Mouse (Mus musculus) heart, postnatal 0 days (tissue): Measurements from ENCODE around the gene Prkca. TPM values are rescaled to one million over a fixed set of nuclear protein-coding genes. Genes with fewer than 3 reads are reported as not detected.

Experiments
- ATAC-seq: fragments of 200-750 bp; cut with Nextera tagmentation; 2 replicates; pipeline ENCODE4 v1.8.0; 2017; ENCODE audit warnings: low read depth, moderate number of reproducible peaks, moderate library complexity; ENCODE audit not compliant: insufficient read depth
- DNase-seq: peaks from one replicate; pipeline ENCODE4 v3.0.0-alpha.2; 2016; ENCODE audit warnings: low spot score
- H3K27ac ChIP-seq: fragments of 300-500 bp; sonication (generic); 2 replicates; pipeline ENCODE4 v1.5.1; 2014; ENCODE audit warnings: low read depth, mild to moderate bottlenecking
- H3K27me3 ChIP-seq: fragments of 300-500 bp; sonication (generic); 2 replicates; pipeline ENCODE4 v1.6.1; 2014; ENCODE audit warnings: low read length, mixed read lengths; ENCODE audit not compliant: control insufficient read depth, insufficient read depth
- H3K36me3 ChIP-seq: fragments of 300-500 bp; sonication (generic); replicated peaks from 2 replicates; pipeline ENCODE4 v1.6.1; 2014; ENCODE audit warnings: low read length, mixed read lengths; ENCODE audit not compliant: control insufficient read depth, insufficient read depth
- H3K4me1 ChIP-seq: fragments of 300-500 bp; sonication (generic); 2 replicates; pipeline ENCODE4 v1.6.1; 2014; ENCODE audit warnings: antibody characterized with exemption; ENCODE audit not compliant: control insufficient read depth, insufficient read depth
- H3K4me2 ChIP-seq: fragments of 300-500 bp; sonication (generic); 2 replicates; pipeline ENCODE4 v1.6.1; 2014; ENCODE audit warnings: low read depth, mild to moderate bottlenecking, low read length, moderate library complexity
- H3K4me3 ChIP-seq: fragments of 300-500 bp; sonication (generic); 2 replicates; pipeline ENCODE4 v1.5.1; 2014; ENCODE audit warnings: low read depth, low read length
- H3K9ac ChIP-seq: fragments of 300-500 bp; sonication (generic); replicated peaks from 2 replicates; pipeline ENCODE4 v1.6.1; 2014; ENCODE audit warnings: low read depth, low read length, mixed read lengths
- H3K9me3 ChIP-seq: fragments of 300-500 bp; sonication (generic); replicated peaks from 2 replicates; pipeline ENCODE4 v1.6.1; 2016; ENCODE audit warnings: low read length; ENCODE audit not compliant: control insufficient read depth
- CTCF ChIP-seq: IDR thresholded peaks from 2 replicates; pipeline ENCODE4 v1.5.1; 2016; ENCODE audit warnings: antibody characterized with exemption, control low read depth, low read depth
- EP300 ChIP-seq: IDR thresholded peaks from 2 replicates; pipeline ENCODE4 v1.6.1; 2016; ENCODE audit warnings: antibody characterized with exemption, low read depth
- WGBS: fragments of 180-500 bp; shearing (Covaris S2); extraction: QIAGEN DNeasy Blood & Tissue Kit; methylation state at CpG from one replicate; pipeline ENCODE4 v1.1.7; 2014; 5-methylcytosine and 5-hydroxymethylcytosine counted together
- polyA plus RNA-seq: library from polyadenylated mRNA; unstranded; fragments of >200 nt; fragmentation: Nextera tagmentation; extraction: Ambion mirVana; gene quantifications from 2 replicates; pipeline ENCODE4 v1.2.1, GENCODE M21; 2015
- total RNA-seq: library from RNA; depleted of rRNA; stranded (reverse); fragments of >200 nt; gene quantifications from 2 replicates; pipeline ENCODE4 v1.2.3, GENCODE M21; 2014; ENCODE audit warnings: low replicate concordance

The Prkca gene
- total and polyA plus RNA-seq, 2 experiments from 2014 or later = 7.0 to 11.2 TPM

GRCm38 (mm10) chr11:108250829-108251637, 92.7 kb downstream of the Prkca start:
- H3K4me1 ChIP-seq = peaks cover 66% of the 10 kb centered on the region
- DNase-seq = no peak

GRCm38 (mm10) chr11:108250146-108250635, 93.5 kb downstream of the Prkca start:
- Histone ChIP-seq H3K4me1 (peaks cover 69% of the 10 kb centered on the region), H3K9me3 (no peaks in the 10 kb centered on the region), H3K4me3 (no peak overlapping the region), H3K36me3 (no peaks in the 10 kb centered on the region), H3K27me3 (no peaks in the 10 kb centered on the region), H3K27ac (no peak overlapping the region), H3K4me2 (no peak overlapping the region), H3K9ac (no peak overlapping the region)
- WGBS = 54% methylated on average over 1 of the region's 1 CpGs
- no peak for DNase-seq
- TF ChIP-seq EP300 = no peak
- no peak for TF ChIP-seq CTCF
- ATAC-seq = no peak

More at GRCm38 (mm10) chr11:108250829-108251637, 92.7 kb downstream of the Prkca start:
- Histone ChIP-seq H3K4me3 (no peak overlapping the region), H3K9me3 (no peaks in the 10 kb centered on the region), H3K36me3 (no peaks in the 10 kb centered on the region), H3K27me3 (no peaks in the 10 kb centered on the region), H3K9ac (no peak overlapping the region), H3K4me2 (no peak overlapping the region), H3K27ac (no peak overlapping the region)
- TF ChIP-seq EP300 = no peak
- no peak for TF ChIP-seq CTCF
- WGBS = 71% methylated on average over 13 of the region's 13 CpGs
- no peak for ATAC-seq

- TF ChIP-seq EP300 = no peak
- TF ChIP-seq CTCF = no peak
- 69% methylated on average over 5 of the region's 5 CpGs for WGBS
- ATAC-seq = no peak
- Histone ChIP-seq H3K9me3 (no peaks in the 10 kb centered on the region), H3K4me1 (peaks cover 64% of the 10 kb centered on the region), H3K27me3 (no peaks in the 10 kb centered on the region), H3K9ac (no peak overlapping the region), H3K27ac (no peak overlapping the region), H3K4me3 (no peak overlapping the region), H3K36me3 (no peaks in the 10 kb centered on the region), H3K4me2 (no peak overlapping the region)
- no peak for DNase-seq
Observed at GRCm38 (mm10) chr11:108249487-108249886, 94.2 kb downstream of the Prkca start.

DNA sequence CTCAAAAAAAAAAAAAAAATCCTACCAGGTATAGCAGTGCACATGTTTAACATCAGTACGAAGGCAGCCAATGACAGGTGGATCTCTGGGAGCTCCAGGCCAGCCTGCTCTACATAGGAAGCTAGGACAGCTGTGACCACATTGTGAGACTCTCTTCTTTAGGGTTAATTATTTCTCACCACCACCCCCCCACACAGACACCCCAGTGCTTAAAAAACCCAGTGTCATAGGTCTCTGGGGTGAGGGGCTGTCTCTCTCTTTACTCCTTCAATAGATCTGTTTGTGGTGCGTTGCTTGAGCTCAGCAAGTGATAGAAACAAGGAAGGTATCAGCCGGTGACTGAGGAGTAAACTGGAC, 94.7 kb downstream of the Prkca start:
- TF ChIP-seq EP300 (no peak), CTCF (no peak)
- H3K27ac ChIP-seq = no peak overlapping the region
- H3K4me2 ChIP-seq = no peak overlapping the region
- no peaks in the 10 kb centered on the region for H3K9me3 ChIP-seq
- H3K4me1 ChIP-seq = peaks cover 65% of the 10 kb centered on the region
- 61% methylated on average over 3 of the region's 3 CpGs for WGBS
- ATAC-seq = no peak
- H3K9ac ChIP-seq = no peak overlapping the region
- H3K4me3 ChIP-seq = no peak overlapping the region
- H3K36me3 ChIP-seq = no peaks in the 10 kb centered on the region
- DNase-seq = no peak
- no peaks in the 10 kb centered on the region for H3K27me3 ChIP-seq

GRCm38 (mm10) chr11:108248218-108249046, 95.3 kb downstream of the Prkca start:
- Histone ChIP-seq H3K27me3 (no peaks in the 10 kb centered on the region), H3K9me3 (no peaks in the 10 kb centered on the region), H3K4me2 (peak overlapping the region; percentile 59), H3K4me1 (peaks cover 65% of the 10 kb centered on the region), H3K36me3 (no peaks in the 10 kb centered on the region), H3K27ac (peak overlapping the region; percentile 79), H3K9ac (0 out of 2 replicates have a peak overlapping the region, but pooled peaks have one; percentile 27), H3K4me3 (peak overlapping the region; percentile 15)
- ATAC-seq (peak; percentile 67), DNase-seq (no peak)
- 4% methylated on average over 12 of the region's 12 CpGs for WGBS
- TF ChIP-seq EP300 = no peak
- TF ChIP-seq CTCF = no peak
